Mouse (Mus musculus) embryonic fibroblast, embryonic 13.5 days (primary cell): ENCODE data around the gene Tmem223.

Experiments
- CTCF ChIP-seq: IDR thresholded peaks from 2 replicates; pipeline ENCODE4 v1.5.1; 2011; ENCODE audit warnings: mild to moderate bottlenecking, control low read depth, low read length, moderate library complexity, borderline replicate concordance; ENCODE audit not compliant: insufficient read depth
- POLR2A ChIP-seq: IDR thresholded peaks from 2 replicates; pipeline ENCODE4 v1.6.1; 2011; ENCODE audit warnings: low read depth, mild to moderate bottlenecking, control low read depth, low read length, moderate library complexity

DNA sequence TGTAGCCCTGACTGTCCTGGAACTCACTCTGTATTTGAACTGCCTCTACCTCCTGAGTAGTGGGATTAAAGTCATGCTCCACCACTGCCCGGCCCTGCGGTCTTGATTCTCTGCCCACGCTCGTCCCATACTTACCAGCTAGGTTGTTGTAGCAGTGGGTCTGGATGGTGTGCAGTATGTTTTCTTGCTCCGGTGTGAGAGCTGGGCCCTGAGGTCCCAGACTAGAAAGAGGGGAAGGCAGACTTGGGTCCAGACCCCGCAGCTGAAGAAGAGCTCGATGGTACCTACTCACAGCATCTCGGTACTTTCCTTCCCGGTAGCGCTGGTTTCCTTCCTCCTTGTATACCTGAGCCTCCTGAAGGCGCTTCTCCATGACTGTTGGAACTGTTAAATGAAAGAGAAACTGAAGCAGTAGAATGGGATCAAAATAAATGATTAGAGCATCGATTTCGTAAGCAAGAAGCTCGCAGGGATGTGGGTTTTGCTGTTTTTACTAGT, 47.6 kb downstream of the Tmem223 start:
- TF ChIP-seq CTCF = no peak
- TF ChIP-seq POLR2A = no peak; the same call in 1 of the 2 replicates
